Mouse (Mus musculus) myocyte (in vitro differentiated cells): ENCODE measurements around the gene Gpc5.

Source experiments
- CEBPB ChIP-seq: IDR thresholded peaks from 2 replicates; pipeline ENCODE4 v1.6.1; 2011; ENCODE audit warnings: mild to moderate bottlenecking, moderate library complexity; ENCODE audit not compliant: poor library complexity, insufficient read depth, severe bottlenecking
- E2F4 ChIP-seq: IDR thresholded peaks from one replicate; pipeline ENCODE4 v1.6.1; 2011; ENCODE audit warnings: mild to moderate bottlenecking, control low read depth, moderate library complexity; ENCODE audit not compliant: insufficient read depth
- MAX ChIP-seq: IDR thresholded peaks from one replicate; pipeline ENCODE4 v1.6.1; 2011; ENCODE audit warnings: low read depth, mild to moderate bottlenecking, control low read depth
- MYOD1 ChIP-seq, 3 experiments: IDR thresholded peaks; one replicate each; pipeline ENCODE4 v1.6.1; 2011; ENCODE audit warnings: control low read depth in 2 of 3, low read depth in 2 of 3, mild to moderate bottlenecking in 2 of 3, moderate library complexity in 1 of 3; ENCODE audit not compliant: insufficient read length in 2 of 3, control insufficient read depth in 1 of 3
- POLR2A ChIP-seq: IDR thresholded peaks from one replicate; pipeline ENCODE4 v1.6.1; 2011; ENCODE audit warnings: low read depth, mild to moderate bottlenecking, control low read depth, moderate library complexity; ENCODE audit not compliant: insufficient read length
- REST ChIP-seq: IDR thresholded peaks from one replicate; pipeline ENCODE4 v1.6.1; 2011; ENCODE audit warnings: mild to moderate bottlenecking, control low read depth, moderate library complexity; ENCODE audit not compliant: insufficient read depth, insufficient read length
- TCF3 ChIP-seq: IDR thresholded peaks from one replicate; pipeline ENCODE4 v1.6.1; 2011; ENCODE audit warnings: low read depth, control low read depth; ENCODE audit not compliant: insufficient read length

DNA sequence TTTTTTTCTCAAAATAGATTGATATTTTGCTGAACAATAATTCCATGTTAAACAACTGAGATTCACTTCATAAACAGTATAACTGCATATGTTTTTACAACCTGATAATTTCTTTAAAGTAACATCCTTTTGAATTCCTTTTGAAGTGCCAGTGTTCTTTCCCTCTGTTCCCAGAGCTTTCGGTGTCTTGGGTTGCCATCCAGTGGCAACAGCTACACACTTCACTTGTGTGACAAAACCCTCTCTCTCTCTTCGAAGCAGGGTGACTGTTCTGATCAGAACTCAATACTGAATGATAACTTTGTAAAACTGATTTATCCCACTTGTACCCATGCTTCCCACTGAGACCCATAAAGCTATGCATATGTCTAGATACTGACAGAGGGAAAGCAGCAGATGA, 358.9 kb downstream of the Gpc5 start:
- TF ChIP-seq E2F4 (no peak), POLR2A (no peak), MAX (no peak), TCF3 (no peak), REST (no peak), CEBPB (no peak), MYOD1 (IDR thresholded peaks at IDR 0.05; ENCODE audit: control insufficient read depth in 1 of 3, insufficient read length in 2 of 3, low read depth in 2 of 3) (no peak)
